Mouse (Mus musculus) liver, postnatal 0 days (tissue): ENCODE results near the gene Caskin1.

Experiments used
- CTCF ChIP-seq: sonication (generic); IDR thresholded peaks from 2 replicates; pipeline ENCODE4 v1.5.1; 2016; ENCODE audit warnings: antibody characterized with exemption, low read depth
- EP300 ChIP-seq: IDR thresholded peaks from 2 replicates; pipeline ENCODE4 v1.6.1; 2016; ENCODE audit warnings: antibody characterized with exemption, low read depth, mild to moderate bottlenecking

DNA sequence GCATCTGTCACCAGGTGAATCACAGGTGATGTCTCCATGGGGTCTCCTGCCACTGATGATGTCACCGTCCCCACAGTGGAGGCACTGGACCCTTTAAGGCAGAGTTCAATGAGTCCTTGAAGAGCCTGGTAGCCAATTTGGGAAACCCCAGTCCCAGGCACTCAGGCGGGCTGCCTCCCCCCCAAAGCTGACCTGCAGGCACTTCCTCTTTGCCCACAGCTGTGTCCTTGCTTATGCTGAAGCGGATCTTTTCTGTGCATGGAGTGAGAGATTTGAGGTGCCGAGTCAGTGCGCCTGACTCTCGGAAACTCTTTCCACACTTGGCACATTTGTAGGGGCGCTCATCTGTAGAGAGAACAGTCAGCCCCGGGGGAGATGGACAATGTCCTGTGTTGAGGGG lies 41.8 kb upstream of the Caskin1 start:
- TF ChIP-seq CTCF (no peak), EP300 (no peak)
